Mouse (Mus musculus): ENCODE measurements around the gene Cyp2d22.
"Not testable (repeated sequence)": the region's sequence is repeated elsewhere in the genome, so short reads cannot be mapped to it uniquely, and the experiment has no call there.

The Cyp2d22 gene

GRCm38 (mm10) chr15:82379871-82380713 lies at the start of gene Cyp2d22:
Gene Cyp2d22, minus strand, starts transcription at chr15:82380260.
- DNase-seq (ENCODE audit: low spot score), result no peak

GRCm38 (mm10) chr15:82423471-82423870 lies 43.4 kb upstream of the Cyp2d22 start:
- no peak for DNase-seq (ENCODE audit: low spot score)

DNA sequence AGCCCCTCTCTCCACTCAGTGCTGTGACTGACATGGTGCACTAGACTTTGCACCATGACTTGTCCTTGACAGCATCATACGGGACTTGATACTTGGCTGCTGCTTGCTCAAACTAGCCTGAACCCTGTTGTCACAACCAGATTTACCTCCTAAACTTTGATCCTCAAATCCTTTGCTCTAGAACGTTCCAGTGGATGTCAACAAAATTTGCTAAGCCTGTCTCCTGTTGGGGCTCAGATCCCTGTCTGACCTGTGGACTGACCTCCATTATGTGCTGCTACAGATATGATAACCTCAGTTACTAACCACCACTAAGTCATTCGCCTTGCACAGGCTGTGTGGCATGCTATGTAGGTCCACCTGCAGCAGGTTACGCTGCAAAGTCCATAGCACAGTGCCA lies 42.9 kb upstream of the Cyp2d22 start:
- DNase-seq (ENCODE audit: low spot score), result no peak

DNA sequence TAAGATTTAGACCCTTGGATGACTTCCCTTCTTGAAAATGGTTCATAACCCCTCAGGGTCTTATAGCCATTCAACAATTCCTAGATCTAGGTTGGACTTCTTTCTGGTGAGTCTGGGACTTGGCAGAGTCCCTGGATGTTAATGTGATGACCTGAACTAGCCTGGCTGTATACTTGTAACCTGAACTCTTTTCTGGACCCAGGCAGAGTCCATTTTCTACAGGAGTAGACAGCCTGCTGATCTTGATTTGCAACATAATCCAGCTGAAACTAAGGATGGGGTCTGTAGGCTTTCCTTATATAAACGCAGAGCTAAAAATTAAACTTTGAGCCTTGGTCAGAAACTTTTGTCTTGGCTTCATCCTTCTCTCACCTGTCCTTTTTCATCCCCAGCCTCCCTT lies 38.6 kb upstream of the Cyp2d22 start:
- no peak for DNase-seq (ENCODE audit: low spot score)

DNA sequence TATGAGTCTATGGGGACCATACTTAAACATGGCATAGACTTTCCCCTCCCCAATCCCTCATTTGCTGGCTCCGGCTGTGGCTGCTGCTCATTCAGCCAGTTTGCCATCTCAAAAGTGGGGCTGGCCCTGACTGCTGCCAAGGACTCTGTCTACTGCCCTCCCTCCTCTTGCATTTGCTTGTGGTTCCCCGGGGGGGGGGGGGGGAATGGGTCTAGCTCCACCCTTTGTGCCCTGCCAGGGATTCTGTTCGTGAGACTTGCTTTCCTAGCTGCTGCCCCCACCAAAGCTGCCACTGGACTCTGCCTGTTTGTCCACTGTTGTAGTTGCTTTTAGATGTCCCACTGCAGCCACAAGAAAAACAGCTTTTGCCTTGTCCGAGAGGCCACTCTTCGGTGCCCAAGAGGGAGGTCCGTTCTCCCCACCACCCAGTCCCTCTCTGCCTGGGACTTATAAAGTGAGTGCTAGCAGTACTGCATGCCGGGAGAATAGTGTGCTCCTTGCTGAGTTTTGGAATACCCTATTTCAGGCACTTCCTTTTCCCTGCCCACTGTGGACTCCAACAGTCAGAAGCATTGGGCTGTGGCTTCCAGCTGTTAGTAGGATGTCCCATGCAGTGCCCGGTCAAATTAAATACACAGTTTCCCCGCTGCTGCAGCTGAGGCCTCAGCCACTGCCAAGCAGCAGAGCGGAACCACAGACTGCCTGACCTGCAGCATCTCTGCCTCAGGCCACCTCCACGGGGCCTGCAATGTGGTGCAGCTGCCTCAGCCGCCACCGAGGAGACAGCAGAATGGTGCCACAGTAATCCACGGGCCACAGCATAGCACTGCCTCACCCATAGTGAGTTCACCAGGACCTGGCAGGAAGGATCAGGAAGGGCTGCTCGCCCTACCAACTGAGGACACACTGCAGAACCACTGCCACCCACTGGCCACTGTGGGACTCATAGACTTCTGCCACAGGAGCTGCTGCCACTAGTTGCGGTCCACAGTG lies 37.0 kb upstream of the Cyp2d22 start:
- DNase-seq (ENCODE audit: low spot score), result peak; percentile 87

GRCm38 (mm10) chr15:82407536-82407935 lies 27.5 kb upstream of the Cyp2d22 start:
- DNase-seq (ENCODE audit: low spot score), result no peak

DNA sequence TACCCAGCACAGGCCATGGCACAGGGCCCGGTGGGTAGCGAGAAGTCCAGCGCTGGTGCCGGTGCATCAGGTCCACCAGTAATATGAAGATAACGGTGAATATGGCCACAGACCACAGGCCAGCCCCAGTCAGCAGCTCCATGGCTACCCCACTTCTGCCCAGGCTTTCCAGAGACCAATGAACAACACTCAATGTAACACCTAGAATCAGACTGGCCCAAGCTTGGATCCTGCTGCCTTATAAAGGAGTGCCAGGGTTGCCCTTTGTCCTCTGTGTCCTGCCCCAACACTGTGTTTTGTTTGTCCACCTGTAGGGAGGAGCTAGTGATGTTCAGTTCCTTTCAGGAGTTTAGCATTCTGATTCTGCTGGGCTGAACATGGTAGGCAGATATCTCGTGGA lies 26.9 kb upstream of the Cyp2d22 start, which contains the start of gene Cyp2d10:
Cyp2d10 (minus strand) TSS at position 215 of the 400 bp plus-strand sequence.
- DNase-seq (ENCODE audit: low spot score), result no peak

GRCm38 (mm10) chr15:82404163-82404562 lies 24.1 kb upstream of the Cyp2d22 start:
- no peak for DNase-seq (ENCODE audit: low spot score)

DNA sequence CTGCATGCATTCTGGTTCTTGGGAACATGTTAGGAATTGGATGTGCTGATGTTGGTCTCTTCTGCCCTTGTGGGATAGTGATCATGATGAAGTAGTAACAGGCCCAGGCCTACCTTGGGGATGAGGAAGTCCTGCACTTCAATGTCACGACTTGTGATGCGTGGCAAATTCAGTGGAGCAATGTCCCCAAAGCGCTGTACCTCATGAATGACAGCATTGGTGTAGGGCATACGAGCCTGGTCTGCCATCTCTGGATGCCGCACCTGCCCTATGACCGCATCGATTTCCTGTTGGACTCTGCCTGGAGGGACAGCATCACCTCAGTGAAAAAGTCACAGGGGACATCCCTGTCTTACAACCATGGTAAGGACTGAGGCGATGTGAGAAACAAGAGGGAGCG lies 23.5 kb upstream of the Cyp2d22 start:
- no peak for DNase-seq (ENCODE audit: low spot score)

DNA sequence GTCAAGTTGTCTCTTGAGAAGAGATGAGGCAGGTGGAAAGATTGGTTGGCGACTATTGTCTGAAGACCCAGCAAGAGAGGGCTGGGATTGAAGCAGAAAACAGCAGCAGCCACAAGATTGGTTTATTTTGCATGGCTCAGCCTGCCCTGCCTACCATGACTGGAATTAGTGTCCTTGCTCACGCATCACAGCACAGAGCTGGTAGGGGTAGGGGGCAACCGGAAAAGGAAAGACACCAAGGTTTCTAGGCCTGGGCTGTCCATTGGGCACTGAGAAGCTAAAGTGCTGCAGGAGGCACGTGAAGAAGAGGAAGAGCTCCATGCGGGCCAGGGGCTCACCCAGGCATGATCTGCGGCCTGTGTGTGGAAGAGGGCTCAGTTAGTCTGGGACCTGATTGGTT lies 22.7 kb upstream of the Cyp2d22 start:
- DNase-seq (ENCODE audit: low spot score), result no peak

- no peak for DNase-seq (ENCODE audit: low spot score)
Measured at GRCm38 (mm10) chr15:82402106-82402505, 22.0 kb upstream of the Cyp2d22 start.

- DNase-seq (ENCODE audit: low spot score), result no peak
Measured at GRCm38 (mm10) chr15:82401516-82401915, 21.5 kb upstream of the Cyp2d22 start.

GRCm38 (mm10) chr15:82395955-82396354 lies 15.9 kb upstream of the Cyp2d22 start:
- DNase-seq (ENCODE audit: low spot score), result not testable (repeated sequence)

DNA sequence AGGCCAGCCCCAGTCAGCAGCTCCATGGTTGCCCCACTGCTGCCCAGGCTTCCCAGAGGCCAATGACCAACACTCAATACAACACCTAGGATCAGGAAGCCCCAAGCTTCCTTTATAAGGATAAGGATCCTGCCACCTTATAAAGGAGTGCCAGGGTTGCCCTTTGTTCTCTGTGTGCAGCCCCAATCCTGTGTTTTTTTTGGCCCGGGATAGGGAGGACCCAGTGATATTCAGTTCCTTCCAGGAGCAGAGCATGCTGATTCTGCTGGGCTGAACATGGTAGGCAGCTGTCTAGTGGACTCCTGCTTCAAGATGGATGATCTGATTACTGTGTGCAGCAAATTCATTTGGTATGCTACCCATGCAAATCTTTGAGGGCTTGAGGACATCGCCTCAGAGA lies 13.9 kb upstream of the Cyp2d22 start, which contains the start of gene Cyp2d11:
Cyp2d11 (minus strand) TSS at position 101 of the 400 bp plus-strand sequence.
- not testable (repeated sequence) for DNase-seq (ENCODE audit: low spot score)

DNA sequence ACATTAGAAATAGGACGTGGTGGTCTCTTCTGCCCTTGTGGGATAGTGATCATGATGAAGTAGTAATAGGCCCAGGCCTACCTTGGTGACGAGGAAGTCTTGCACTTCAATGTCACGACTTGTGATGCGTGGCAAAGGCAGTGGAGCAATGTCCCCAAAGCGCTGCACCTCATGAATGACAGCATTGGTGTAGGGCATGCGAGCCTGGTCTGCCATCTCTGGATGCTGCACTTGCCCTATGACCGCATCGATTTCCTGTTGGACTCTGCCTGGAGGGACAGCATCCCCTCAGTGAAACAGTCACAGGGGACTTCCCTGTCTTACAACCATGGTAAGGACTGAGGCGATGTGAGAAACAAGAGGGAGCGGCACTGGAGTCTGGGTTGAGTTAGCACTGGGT lies 9.9 kb upstream of the Cyp2d22 start:
- DNase-seq (ENCODE audit: low spot score), result not testable (repeated sequence)

DNA sequence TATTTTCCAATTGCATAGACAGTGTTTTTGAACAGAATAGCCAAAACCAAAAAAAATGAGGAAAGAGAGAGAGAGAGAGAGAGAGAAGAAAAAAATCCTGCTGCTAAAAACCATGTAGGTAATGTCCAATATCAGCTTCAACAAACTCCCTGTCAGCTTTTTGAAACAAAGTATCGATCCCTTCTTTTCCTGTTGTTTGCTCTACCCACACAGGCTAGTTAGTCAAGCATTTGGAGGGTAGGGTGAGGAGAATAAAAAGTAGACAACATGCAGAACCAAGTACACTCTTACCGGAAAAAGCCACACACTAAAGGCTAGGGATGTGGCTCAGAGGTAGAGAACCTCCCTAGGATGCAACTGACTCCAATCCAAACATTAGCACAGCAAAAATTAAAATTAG lies 5.7 kb upstream of the Cyp2d22 start:
- no peak for DNase-seq (ENCODE audit: low spot score)

DNA sequence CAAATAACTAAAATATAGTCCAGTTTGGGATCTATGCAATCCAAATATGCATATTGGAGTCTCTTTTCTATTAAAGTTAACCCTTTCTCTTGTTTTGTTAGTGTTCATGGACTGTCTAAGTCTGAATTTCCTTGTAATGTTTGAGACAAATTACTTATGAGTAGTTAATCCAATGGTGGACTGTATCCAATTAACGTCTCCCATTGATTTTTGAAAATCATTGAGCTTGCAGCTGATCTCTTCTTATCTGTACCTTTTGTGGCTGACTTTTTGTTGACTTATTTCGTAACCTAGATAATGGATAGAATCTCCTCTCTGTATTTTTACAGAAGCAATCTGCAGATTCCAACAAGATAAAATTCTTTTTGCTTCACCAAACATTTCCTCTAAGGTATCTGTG lies 2.4 kb upstream of the Cyp2d22 start:
- DNase-seq (ENCODE audit: low spot score), result no peak

GRCm38 (mm10) chr15:82380714-82381062 lies 628 bp upstream of the Cyp2d22 start:
- DNase-seq (ENCODE audit: low spot score), result no peak

- no peak for DNase-seq (ENCODE audit: low spot score)
Measured at GRCm38 (mm10) chr15:82379511-82379870, 569 bp downstream of the Cyp2d22 start.

DNA sequence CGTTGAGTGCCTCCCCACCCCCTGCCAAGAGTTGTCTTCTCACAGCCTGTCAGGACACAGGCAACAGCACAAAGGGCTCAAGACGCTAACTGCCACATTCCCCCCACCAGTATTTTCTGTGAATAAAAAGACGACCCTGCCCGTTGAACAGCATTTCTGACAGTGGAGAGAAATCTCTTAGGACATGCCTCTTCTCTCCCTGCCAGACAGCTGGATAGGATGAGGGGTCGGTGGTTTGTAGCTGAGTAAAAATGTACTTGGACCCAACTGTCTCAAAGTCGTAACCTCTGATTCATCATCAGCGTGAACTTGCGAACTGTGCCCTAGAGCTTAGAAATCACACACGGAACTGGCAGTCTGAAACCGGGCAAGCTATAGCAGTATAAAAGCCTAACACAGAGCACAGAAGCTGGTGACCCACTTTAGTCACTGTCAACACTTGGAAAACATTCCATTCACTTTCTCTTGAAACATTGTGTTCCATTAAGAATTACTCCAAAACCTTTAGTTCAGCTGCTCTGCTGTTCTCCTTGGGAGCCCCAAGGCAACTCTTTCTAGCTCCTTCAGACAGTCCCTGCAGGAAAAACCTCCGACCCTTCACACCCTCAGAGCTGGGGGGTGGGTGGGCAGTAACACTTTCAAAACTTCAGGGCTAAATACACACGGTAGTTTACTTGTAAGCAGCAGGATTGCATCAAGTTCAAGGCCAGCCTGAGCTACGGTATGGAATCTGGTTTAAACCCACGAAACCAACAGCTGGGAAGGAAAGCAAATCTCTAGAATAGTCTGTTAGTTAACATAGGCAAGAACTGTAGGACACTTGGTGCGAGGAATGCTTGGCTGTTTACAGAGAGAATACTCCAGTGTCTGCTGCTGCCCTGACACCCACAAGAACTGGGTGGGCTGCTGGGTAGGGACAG lies 1.5 kb downstream of the Cyp2d22 start:
- DNase-seq (ENCODE audit: low spot score), result no peak

GRCm38 (mm10) chr15:82377701-82378100 lies 2.4 kb downstream of the Cyp2d22 start:
- no peak for DNase-seq (ENCODE audit: low spot score)
